Mouse (Mus musculus): ENCODE data around the gene Hc. TPM values are rescaled to one million over a fixed set of nuclear protein-coding genes. Genes with fewer than 3 reads are reported as not detected.

Gene Hc
- polyA plus RNA-seq, 2 experiments, result 0.33 TPM; not detected in 1

- Histone ChIP-seq H3K4me3 (replicated peaks; ENCODE audit: low read length) (no peak overlapping the region), H3K9ac (ENCODE audit: low read depth, low read length, severe bottlenecking) (no peak overlapping the region), H3K27ac (replicated peaks; ENCODE audit: low read depth, low read length) (no peak overlapping the region), H3K4me1 (ENCODE audit: control insufficient read depth, insufficient read depth, low read length) (peaks cover 13% of the 10 kb centered on the region), H3K9me3 (ENCODE audit: control insufficient read depth, low read length) (no peaks in the 10 kb centered on the region), H3K36me3 (ENCODE audit: control insufficient read depth, insufficient read depth, low read length) (no peaks in the 10 kb centered on the region), H3K27me3 (ENCODE audit: control insufficient read depth, insufficient read depth, low read length) (no peaks in the 10 kb centered on the region), H3K4me2 (replicated peaks; ENCODE audit: low read depth, low read length, severe bottlenecking) (no peak overlapping the region)
- ATAC-seq (ENCODE audit: low FRiP score, low read depth), result no peak
- no peak for DNase-seq (ENCODE audit: low spot score)
- TF ChIP-seq POLR2A (IDR thresholded peaks at IDR 0.05; ENCODE audit: borderline replicate concordance, extremely low read depth, insufficient read depth, insufficient read length), result no peak
- 43% methylated on average over 1 of the region's 1 CpGs for WGBS
These were observed 71.5 kb downstream of the Hc start for GRCm38 (mm10) chr2:34989749-34990148.

GRCm38 (mm10) chr2:34987595-34987994, 73.6 kb downstream of the Hc start:
- TF ChIP-seq POLR2A (IDR thresholded peaks at IDR 0.05; ENCODE audit: borderline replicate concordance, extremely low read depth, insufficient read depth, insufficient read length), result no peak
- H3K36me3 ChIP-seq (ENCODE audit: control insufficient read depth, insufficient read depth, low read length), result no peaks in the 10 kb centered on the region
- ATAC-seq (ENCODE audit: low FRiP score, low read depth) (no peak), DNase-seq (ENCODE audit: low spot score) (no peak)
- no peak overlapping the region for H3K27ac ChIP-seq (replicated peaks; ENCODE audit: low read depth, low read length)
- no peak overlapping the region for H3K4me2 ChIP-seq (replicated peaks; ENCODE audit: low read depth, low read length, severe bottlenecking)
- no peak overlapping the region for H3K4me3 ChIP-seq (replicated peaks; ENCODE audit: low read length)
- H3K27me3 ChIP-seq (ENCODE audit: control insufficient read depth, insufficient read depth, low read length), result no peaks in the 10 kb centered on the region
- 56% methylated on average over 1 of the region's 1 CpGs for whole genome bisulfite sequencing
- H3K4me1 ChIP-seq (ENCODE audit: control insufficient read depth, insufficient read depth, low read length), result peaks cover 12% of the 10 kb centered on the region
- H3K9ac ChIP-seq (ENCODE audit: low read depth, low read length, severe bottlenecking), result no peak overlapping the region
- H3K9me3 ChIP-seq (ENCODE audit: control insufficient read depth, low read length), result no peaks in the 10 kb centered on the region

GRCm38 (mm10) chr2:34984885-34985284, 76.4 kb downstream of the Hc start:
- no peaks in the 10 kb centered on the region for H3K9me3 ChIP-seq (ENCODE audit: control insufficient read depth, low read length)
- no peaks in the 10 kb centered on the region for H3K36me3 ChIP-seq (ENCODE audit: control insufficient read depth, insufficient read depth, low read length)
- no peak overlapping the region for H3K4me3 ChIP-seq (replicated peaks; ENCODE audit: low read length)
- H3K4me1 ChIP-seq (ENCODE audit: control insufficient read depth, insufficient read depth, low read length), result peaks cover 25% of the 10 kb centered on the region
- no peak overlapping the region for H3K27ac ChIP-seq (replicated peaks; ENCODE audit: low read depth, low read length)
- DNase-seq (ENCODE audit: low spot score) (no peak), ATAC-seq (ENCODE audit: low FRiP score, low read depth) (no peak)
- no peak overlapping the region for H3K4me2 ChIP-seq (replicated peaks; ENCODE audit: low read depth, low read length, severe bottlenecking)
- H3K27me3 ChIP-seq (ENCODE audit: control insufficient read depth, insufficient read depth, low read length), result no peaks in the 10 kb centered on the region
- no peak overlapping the region for H3K9ac ChIP-seq (ENCODE audit: low read depth, low read length, severe bottlenecking)
- no peak for TF ChIP-seq POLR2A (IDR thresholded peaks at IDR 0.05; ENCODE audit: borderline replicate concordance, extremely low read depth, insufficient read depth, insufficient read length)
- 80% methylated on average over 8 of the region's 8 CpGs for WGBS

GRCm38 (mm10) chr2:34982906-34983698, 78.1 kb downstream of the Hc start:
- H3K27ac ChIP-seq (replicated peaks; ENCODE audit: low read depth, low read length), result peak overlapping the region; percentile 63
- peak; percentile 84 for ATAC-seq (ENCODE audit: low FRiP score, low read depth)
- DNase-seq (ENCODE audit: low spot score), result peak; percentile 58
- H3K4me1 ChIP-seq (ENCODE audit: control insufficient read depth, insufficient read depth, low read length), result peaks cover 25% of the 10 kb centered on the region
- 30% methylated on average over 11 of the region's 11 CpGs for WGBS
- H3K36me3 ChIP-seq (ENCODE audit: control insufficient read depth, insufficient read depth, low read length), result no peaks in the 10 kb centered on the region
- H3K9me3 ChIP-seq (ENCODE audit: control insufficient read depth, low read length), result no peaks in the 10 kb centered on the region
- H3K4me2 ChIP-seq (replicated peaks; ENCODE audit: low read depth, low read length, severe bottlenecking), result no peak overlapping the region
- H3K27me3 ChIP-seq (ENCODE audit: control insufficient read depth, insufficient read depth, low read length), result no peaks in the 10 kb centered on the region
- no peak overlapping the region for H3K9ac ChIP-seq (ENCODE audit: low read depth, low read length, severe bottlenecking)
- no peak for TF ChIP-seq POLR2A (IDR thresholded peaks at IDR 0.05; ENCODE audit: borderline replicate concordance, extremely low read depth, insufficient read depth, insufficient read length)
- no peak overlapping the region for H3K4me3 ChIP-seq (replicated peaks; ENCODE audit: low read length)

GRCm38 (mm10) chr2:34982096-34982724, 79.0 kb downstream of the Hc start:
- no peak for TF ChIP-seq POLR2A (IDR thresholded peaks at IDR 0.05; ENCODE audit: borderline replicate concordance, extremely low read depth, insufficient read depth, insufficient read length)
- H3K4me3 ChIP-seq (replicated peaks; ENCODE audit: low read length), result no peak overlapping the region
- no peaks in the 10 kb centered on the region for H3K27me3 ChIP-seq (ENCODE audit: control insufficient read depth, insufficient read depth, low read length)
- no peak overlapping the region for H3K4me2 ChIP-seq (replicated peaks; ENCODE audit: low read depth, low read length, severe bottlenecking)
- ATAC-seq (ENCODE audit: low FRiP score, low read depth) (peak; percentile 63), DNase-seq (ENCODE audit: low spot score) (peak; percentile 64)
- H3K27ac ChIP-seq (replicated peaks; ENCODE audit: low read depth, low read length), result peak overlapping the region; percentile 63
- peaks cover 25% of the 10 kb centered on the region for H3K4me1 ChIP-seq (ENCODE audit: control insufficient read depth, insufficient read depth, low read length)
- 41% methylated on average over 14 of the region's 14 CpGs for WGBS
- no peaks in the 10 kb centered on the region for H3K36me3 ChIP-seq (ENCODE audit: control insufficient read depth, insufficient read depth, low read length)
- H3K9ac ChIP-seq (ENCODE audit: low read depth, low read length, severe bottlenecking), result no peak overlapping the region
- H3K9me3 ChIP-seq (ENCODE audit: control insufficient read depth, low read length), result no peaks in the 10 kb centered on the region

All from limb, embryonic 14.5 days (tissue).